Mouse (Mus musculus) 416B (cell line): Measurements from ENCODE around the gene Wdr19.
"Not testable (repeated sequence)": the region's sequence is repeated elsewhere in the genome, so short reads cannot be mapped to it uniquely, and the experiment has no call there.

Source experiments
- DNase-seq: peaks from one replicate; pipeline ENCODE4 v3.0.0; 2011; ENCODE audit warnings: low read depth

Gene Wdr19

DNA sequence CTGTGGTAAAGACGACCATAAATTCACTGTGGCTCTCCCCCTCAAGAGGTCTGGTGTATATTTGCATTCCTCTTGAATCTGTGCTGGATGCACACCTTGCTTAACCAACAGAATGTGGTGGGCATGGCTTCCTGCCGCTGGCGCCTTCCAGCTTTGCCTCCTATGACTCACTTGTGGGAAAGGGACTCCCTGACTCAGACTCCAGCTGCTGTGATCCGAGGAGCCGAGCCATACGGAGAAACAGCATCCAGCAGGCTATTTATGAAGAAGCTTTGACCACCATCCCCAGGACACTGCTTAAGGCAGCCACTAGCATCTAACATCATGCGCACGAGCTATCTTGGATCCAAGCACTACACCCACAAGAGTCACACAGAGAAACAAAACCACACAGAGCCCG, 5.1 kb upstream of the Wdr19 start:
- peak; percentile 76 for DNase-seq

DNA sequence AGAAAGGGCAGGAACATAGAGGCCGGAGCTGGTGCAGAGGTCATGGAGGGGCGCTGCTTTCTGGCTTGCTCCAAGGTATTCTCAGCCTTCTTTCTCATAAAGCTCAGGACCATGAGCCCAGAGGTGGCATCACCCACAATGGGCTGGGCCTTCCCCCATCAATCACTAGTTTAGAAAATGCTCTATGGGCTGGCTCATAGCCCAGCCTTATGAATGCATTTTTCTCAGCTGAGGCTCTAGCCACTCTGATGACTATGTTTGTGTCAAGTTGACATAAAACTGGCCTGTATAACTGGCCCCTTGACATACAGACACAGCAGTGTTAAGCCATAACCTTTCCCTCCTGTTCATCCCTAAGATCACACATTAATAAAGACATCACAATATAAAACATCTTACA, 5.2 kb downstream of the Wdr19 start:
- no peak for DNase-seq

DNA sequence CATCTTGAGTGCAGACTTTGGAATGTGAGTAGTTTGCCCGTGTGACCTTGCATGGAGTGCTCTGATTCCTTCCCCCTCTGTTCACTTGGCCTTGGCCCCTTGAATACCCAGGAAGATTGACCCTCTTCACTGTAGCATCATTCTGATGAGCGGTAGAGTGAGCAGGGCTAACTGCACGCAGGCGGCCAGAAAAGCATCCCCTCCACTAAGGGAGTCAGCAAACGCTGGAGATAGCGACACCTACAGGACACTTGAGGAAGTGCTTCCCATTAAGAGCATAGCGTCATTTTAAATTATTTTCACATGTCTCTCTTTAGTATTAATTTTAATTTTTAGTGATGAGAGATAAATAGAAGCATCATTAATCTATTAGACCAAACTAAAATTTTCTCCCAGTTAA, 13.8 kb downstream of the Wdr19 start:
- peak; percentile 64 for DNase-seq

DNA sequence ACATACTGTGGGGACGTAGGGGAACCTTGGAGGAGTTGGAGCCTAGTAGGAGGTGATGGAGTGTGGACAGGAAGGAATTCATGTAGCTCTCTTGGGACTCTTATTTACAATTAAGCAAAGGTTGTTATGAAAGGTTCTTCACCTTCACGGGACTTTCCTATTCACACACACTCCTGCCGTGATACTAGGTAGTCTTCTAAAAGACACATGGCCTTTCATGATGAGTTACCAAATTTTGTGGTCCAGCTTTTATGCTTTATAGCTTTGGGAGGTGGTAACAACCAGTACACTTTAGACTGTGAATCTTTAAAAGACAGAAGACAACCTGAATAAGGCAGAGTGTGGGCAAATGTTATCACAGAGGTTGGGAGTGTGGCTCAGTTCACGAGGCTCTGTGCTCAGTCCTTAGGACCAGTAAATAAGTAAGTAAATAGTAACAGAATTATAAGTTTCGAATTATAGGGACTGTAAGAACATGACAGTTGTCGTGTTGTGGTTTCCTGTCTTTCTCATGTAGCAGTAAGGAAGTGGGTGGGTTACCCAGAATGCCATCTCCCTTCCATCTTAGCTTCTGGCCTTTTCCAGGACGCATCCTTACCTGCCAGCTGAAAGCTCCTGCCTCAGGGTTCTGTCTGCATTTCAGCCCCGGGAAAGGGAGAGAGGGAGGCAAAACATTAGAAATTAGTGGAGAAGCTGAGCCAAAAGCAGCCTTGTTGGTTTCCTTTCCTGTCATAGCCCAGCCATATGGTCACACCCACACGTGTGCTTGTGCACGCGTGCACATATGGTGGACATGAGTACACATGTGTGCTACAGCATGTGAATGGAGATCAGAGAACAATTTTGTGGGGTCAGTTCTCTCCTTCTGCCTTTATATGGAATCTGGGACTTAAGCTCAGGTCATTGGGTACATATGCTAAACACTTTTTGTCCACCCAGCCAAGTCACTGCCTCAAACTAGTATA, 18.1 kb downstream of the Wdr19 start:
- DNase-seq, result peak; percentile 43

DNA sequence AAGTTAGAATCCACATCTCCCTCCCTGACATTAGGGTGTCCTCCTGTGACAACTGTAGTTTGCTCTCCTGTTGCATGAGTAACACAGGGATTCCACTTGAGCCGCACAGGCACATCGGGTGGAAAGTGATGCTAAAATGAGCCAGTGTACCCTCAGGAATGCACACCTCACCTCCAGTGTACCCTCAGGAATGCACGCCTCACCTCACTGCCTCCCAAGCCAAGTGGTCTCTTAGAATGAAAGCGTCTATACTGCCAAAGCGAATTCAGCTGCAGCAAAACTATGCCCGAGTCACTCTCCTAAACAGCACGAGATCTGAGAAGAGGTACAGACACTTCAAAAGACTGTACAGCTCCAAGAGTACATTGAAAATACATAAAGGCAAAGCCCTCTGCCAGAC, 21.5 kb downstream of the Wdr19 start:
- no peak for DNase-seq

DNA sequence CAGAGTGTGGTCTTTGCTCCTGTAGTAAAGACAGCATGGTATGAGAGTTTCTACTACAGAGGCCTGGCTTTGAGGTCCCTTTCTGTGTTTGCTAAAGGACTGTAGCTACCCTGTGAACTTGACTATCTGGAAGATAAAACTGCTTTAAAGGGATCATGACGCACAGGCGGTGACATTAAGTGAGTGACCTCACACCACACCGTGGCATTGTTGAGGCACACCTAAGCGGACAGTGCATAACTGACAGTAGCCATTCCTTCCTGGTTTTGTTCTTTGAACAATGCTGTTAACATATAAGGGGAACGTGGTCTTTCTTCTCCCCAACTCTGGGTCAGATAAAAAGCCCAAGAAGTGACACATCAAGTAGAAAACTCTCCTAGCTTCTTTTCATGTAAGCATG, 24.6 kb downstream of the Wdr19 start:
- no peak for DNase-seq

DNA sequence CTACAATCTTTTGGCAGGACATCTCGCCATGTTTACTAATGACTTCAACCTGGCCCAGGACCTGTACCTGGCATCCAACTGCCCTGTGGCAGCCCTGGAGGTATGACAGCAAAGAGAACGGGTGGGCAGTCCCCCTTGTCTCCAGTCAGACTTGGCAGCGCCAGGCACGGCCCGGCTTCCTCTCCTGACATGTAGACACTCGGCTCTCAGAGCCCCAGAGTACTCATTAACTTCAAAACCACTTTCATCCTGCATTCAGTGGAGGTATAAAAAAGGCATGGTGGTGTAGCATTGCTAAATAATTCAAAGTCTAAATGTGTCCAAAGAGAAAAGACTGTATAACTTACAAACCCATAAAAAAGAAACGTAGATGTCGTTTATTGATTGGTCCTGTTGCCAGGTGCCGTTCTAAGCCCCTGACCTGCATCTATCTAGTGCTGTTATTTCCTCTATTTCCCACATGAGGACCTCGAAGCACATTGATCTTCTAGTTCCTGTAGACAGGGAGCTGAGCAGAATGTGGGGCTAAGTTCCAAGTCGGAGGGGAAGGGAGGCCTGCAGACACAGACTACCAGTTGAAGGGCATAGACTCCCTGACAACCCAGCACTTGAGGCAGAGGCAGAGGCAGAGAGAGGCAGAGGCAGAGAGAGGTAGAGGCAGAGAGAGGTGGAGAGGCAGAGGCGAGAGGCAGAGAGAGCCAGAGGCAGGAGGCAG, 31.9 kb downstream of the Wdr19 start:
- no peak for DNase-seq

DNA sequence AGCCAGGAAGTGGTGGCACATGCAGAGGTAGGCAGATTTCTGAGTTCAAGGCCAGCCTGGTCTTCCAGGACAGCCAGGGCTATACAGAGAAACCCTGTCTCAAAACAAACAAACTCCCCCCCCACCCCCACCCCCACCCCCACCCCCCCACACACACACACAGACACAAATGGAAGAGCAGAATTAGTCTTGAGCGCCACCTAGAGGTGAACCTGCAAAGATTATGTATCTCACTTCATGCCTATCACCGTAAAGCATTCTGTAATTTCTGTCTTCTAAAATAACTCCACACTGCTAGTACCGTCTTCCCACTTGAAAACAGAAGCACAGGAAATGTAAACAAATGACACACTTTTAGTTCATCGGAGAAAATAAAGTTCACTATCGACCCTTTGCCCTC, 43.2 kb downstream of the Wdr19 start:
- DNase-seq, result peak; percentile 70

DNA sequence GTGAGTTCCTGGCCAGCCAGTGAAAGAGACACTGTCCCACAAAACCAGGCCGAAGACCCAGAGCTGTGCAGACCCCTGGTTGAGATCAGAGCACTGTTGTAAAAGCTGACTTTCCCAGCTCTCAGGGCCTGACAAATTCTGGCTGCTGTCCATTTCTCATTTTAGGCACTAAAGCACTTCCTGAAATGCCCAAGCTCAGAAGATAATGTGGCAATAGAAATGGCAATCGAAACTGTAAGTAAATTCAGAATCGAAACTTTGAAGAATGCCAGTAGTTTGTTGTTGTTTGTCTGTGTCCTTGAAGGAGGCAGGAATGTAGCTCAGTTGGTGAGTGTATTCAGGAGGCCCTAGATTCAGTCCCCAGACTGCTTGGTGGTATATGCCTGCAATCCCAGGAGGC, 47.8 kb downstream of the Wdr19 start:
- DNase-seq, result no peak

DNA sequence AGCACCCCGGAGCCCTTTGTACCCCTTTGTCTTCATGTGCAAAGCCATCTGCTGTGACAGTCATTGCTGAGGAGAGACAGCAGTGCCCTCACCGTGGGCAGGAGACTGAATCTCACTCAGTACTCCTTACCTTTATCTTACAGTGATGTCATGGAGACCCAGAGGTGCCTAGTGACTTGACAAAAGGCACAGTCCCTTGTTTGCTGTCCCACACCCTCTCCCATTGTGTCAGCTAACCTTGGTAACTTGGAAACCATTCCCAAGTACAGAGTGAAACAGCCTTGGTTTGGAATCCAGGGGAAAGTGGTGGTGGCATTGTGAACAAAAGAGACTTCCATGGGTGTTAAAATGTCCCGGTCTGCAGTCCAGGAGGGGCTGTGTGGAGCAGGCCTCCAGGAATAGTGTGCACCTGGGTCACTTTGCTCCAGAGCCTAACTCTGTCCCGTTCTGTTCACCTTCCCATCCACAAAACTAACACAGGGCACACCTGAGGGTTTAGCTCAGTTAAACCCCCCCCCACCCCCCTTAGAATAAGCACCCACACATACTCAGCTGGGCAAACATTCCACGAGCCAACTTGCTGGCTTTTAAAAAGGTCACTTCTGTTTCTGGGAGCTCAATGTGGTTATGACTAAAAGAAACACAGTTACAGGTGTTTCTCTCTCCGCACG, 50.8 kb downstream of the Wdr19 start:
- no peak for DNase-seq

DNA sequence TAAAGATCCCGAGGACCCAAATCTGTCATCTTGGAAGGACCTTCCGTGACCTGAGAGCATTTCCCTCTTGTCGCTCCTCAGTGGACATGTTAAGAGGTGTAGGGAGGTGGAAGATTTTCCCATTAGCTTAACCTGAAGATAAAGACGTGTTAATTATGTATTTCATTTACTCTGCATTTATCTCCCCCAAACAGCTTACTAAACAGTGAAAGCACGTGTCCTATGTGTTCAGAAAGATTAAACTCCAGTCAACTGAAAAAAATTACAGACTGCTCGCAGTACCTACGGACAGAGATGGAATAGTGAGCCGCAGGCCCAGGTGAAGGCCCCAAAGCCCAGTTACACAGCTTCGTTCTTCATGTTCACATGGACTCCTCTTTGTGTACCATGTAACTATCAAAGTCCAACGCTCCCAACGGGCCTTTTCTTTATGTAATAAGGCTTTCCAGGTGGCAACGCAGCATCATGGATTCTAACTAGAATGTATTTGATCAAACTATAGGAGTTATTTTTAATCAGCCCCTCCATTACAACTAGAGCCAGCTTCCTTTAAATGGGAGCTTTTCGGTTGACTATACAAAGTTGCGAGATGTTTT, 58.5 kb downstream of the Wdr19 start:
- no peak for DNase-seq

DNA sequence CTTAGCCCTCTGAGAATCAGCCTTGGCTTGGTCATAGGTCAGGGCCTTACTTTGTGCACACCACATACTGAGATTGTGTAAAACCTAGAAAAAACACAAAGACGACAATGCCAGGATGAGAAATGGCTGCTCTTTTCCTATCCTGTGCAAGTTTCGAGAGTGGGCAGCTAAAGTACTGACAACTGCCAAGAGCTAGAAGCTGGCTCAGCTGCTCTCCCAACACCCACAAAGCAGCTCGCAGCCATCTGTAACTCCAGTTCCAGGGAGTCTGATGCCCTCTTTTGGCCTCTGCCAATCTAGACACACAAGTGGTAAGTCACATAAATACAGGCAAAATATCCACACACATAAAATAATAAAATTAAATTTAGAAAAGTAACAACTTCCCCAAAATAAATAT, 74.5 kb downstream of the Wdr19 start:
- no peak for DNase-seq

DNA sequence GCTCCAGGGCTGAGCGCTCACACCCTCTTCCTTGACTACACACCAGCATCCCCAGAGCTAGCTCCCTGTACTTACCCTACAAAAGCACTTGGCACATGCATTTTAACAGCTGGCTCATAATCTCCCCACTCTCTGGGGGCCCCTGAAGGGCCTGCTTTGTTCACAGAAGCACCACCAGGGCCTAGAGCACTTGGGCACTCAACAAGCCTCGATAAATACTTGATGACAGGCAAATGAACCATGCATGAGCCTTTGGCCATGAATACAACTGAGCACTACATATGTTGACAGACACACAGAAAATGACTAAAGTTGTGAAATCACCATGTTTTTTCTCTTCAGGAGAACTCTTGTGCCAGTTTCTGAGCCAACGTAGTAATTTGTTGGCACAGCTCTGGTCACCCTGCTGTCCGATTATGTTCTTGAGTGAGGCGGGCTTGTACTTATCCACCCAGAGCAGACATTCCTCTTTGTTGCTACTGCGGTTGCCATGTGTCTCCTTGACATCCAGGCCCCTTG, 79.7 kb downstream of the Wdr19 start:
- no peak for DNase-seq

DNA sequence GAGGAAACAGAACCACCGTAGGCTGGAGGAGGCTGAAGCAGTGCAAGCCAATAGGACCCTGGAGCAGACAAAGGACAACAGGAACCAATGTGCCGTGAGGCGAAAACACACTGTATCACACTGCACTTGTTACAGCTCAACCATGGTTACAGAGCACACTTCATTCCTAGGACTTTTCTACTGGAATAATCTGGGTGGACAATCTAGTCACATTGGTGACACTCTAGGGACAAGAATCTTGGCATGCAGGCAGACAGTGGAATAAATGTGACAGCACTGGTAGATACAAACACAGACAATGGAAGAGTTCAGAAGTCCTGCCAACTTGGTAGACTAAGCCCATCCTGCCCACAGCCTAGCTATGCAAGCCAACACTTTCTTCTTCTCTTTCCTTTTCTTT, 81.7 kb downstream of the Wdr19 start:
- no peak for DNase-seq

DNA sequence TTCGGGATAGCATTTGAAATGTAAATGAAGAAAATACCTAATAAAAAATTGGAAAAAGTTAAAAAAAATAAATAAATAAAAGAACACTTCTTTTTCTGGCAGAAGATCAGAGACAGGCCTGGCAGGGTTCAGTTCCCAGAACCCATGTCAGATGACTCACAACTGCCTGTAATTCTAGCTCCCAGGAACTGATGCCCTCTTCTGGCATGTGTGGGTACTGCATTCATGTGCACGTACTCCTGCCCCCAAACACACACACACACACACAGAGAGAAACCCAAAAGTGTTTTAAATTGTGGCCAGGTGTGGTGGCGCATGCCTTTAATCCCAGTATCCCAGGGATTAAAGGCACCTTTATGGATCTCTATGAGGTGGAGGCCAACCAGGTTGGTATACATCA, 84.7 kb downstream of the Wdr19 start:
- DNase-seq, result peak; percentile 71

DNA sequence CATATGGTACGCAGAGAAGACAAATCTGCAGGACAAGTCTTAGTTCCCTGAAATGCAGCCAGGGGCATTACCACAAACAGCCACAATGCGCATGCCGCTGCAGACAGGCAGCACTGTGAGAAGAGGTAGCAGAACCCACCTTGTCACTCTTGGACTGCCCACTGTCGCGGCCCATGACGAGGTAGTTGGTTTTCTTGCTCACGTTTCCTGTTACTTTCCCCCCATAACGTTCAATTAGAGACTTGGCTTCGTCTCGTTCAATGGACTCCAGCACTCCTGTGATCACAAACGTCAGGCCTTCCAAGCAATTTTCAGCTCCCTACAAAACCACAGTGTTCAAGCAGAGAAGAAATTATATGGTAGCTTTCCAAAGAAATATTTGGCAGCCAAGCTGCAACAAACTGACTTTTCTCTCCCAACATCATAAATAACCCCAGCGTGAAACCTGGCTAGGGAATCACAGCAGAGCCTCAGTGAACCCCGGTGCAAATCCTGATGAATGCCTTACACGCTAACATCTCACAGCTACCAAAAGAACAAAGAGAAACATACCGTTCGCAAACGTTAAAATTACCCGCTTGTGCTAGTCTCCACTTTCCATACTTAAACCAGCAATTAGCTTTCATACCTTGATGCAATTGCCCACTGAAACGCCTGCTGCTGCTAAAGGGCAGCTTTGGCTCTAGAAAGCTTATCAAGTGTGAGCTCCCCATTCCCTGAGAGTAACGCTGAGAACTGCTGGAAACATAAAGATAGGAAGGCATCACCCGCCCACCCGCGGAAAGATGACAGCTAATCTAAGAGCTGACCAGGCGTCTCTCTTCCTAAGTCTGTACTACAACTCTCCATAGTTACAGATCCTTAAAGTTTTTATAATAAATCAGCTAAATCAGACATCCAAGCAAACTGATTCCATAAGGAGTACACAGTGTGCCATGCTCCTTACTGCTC, 88.5 kb downstream of the Wdr19 start:
- no peak for DNase-seq

DNA sequence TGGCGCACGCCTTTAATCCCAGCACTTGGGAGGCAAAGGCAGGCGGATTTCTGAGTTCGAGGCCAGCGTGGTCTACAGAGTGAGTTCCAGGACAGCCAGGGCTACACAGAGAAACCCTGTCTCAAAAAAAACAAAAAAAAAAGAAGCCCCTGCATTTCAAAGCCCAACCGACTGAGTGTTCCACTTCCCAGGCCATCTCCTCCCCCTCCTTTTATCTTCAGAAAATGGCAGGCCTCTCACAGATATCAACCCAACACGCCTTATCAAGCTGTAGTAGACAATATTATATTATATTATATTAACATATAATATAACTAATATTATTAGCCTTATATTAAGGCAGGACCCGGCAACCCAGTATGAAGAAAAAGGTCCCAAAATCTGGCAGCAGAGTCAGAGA, 89.5 kb downstream of the Wdr19 start:
- DNase-seq, result not testable (repeated sequence)

DNA sequence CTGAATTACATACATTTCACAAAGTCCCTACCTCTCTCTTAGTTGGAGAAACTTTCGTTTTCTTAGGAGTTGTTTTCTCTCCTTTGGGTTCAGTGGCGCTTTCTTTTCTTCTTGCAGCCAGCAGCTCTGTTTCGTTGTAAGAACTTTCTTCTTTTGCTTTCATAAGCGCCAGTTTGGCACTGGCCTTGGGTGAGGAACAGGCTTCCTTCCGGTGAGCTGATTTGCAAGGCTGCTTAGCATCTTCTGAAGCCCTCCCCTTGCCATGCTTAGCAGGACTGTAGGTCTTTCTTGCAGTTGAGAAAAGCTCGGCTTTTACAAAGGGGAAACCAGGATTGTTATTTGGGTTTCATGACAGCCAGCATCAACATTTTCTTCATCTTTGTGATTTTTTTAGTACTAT, 94.1 kb downstream of the Wdr19 start:
- DNase-seq, result no peak

DNA sequence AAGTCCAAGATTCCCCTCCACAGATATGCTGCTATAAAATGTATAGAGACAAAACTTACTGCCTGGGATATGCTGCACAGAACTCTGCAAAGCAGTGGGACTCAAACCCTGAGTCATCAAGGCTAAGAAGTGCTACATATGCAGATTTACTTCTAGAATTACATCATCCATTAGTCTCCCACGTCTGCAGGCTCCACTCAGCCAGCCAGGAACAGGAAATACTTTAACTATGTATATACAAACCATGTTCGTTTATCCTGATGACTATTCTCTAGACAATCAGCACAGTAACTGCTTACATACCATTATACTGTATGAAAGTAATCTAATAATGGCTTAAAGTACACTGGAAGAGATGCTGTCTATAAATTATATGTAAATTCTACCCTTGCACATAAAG, 94.8 kb downstream of the Wdr19 start:
- peak; percentile 54 for DNase-seq

DNA sequence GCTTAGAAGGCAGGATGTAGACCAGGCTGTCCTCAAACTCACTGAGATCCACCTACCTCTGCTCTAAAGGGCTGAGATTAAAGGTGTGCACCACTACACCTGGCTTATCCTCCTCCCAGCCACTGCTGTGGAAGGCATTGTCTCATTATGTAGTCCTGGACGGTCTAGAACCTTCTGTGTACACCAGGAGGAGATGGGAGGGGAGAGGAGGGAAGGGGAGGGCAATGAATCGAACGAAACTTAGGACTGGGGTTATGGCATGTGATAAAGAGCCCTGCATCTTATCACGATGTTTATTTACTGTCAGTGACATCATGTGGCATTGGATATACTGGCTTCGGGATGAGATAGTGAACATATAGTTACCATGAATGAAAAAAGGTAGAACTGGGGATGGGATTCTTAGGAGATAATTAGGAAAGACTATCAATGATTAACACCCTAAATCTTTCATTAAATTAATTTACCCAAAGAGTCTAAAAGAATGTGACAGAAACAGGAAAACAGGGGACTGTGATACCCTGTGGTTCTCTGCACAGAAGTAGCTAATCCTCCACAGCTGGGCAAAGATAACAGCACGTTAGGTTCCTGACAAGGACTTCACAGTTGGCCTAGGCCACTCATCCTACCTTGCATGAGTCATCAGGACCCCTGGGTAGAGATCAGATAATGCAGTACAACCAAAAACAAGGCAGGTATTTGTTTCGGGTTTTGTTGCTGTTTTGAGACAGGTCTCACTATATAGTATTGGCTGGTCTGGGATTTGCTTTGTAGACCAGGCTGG, 98.9 kb downstream of the Wdr19 start:
- DNase-seq, result peak; percentile 25
